Mouse (Mus musculus): ENCODE measurements around the gene Unc13b.

Unc13b gene

GRCm38 (mm10) chr4:43058753-43059654, at the start of gene Unc13b:
Gene Unc13b, plus strand, starts transcription at chr4:43058953.
- peak; percentile 99 for DNase-seq

DNA sequence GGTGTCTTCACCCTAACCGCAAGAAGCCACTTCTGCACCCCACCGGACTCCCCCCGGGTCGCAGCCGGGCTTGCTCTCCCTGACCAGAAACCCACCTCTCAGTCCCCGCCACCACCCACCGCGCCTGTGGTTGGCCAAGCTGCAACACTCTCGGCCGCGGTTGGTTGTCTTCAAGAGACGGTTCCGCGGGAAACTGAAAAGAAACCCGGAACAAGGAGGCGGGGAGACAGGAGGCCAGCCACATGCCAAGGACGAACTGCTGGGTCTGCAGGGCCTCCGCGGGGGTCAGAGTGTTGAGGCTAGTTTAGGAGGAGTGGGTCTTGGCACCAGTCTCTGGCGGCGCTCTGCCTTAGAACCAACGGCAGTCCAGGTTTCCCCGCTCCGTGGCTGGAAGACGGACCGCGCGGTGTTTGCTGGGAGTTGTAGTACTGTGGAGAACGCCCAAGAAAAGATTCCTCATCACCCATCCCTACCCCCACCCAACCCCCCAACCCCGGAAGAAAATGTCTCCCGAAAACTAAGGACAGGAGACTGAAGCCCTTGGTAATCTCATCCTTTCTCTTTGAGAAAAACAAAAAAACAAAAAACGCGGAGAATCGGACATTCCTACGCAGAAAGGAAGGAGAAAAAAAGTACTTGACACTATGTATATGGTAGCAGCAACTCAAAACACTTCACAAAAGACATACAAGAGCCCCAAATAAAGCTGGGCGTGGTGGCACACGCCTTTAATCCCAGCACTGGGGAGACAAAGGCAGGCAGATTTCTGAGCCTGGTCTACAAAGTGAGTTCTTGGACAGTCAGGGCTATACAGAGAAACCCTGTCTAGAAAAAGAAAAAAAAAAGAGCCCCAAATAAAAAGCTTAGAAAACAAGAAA, 48.4 kb upstream of the Unc13b start, which contains the start of gene Fancg:
TSS of gene Fancg (minus strand) at position 346 of the 878 bp plus-strand sequence.
- DNase-seq = peak; percentile 99

- DNase-seq = no peak
Measured at GRCm38 (mm10) chr4:43012091-43012490, 46.7 kb upstream of the Unc13b start.

GRCm38 (mm10) chr4:43018156-43018555, 40.6 kb upstream of the Unc13b start:
- DNase-seq = peak; percentile 87

- peak; percentile 94 for DNase-seq
Measured at GRCm38 (mm10) chr4:43019176-43019575, 39.6 kb upstream of the Unc13b start.

DNA sequence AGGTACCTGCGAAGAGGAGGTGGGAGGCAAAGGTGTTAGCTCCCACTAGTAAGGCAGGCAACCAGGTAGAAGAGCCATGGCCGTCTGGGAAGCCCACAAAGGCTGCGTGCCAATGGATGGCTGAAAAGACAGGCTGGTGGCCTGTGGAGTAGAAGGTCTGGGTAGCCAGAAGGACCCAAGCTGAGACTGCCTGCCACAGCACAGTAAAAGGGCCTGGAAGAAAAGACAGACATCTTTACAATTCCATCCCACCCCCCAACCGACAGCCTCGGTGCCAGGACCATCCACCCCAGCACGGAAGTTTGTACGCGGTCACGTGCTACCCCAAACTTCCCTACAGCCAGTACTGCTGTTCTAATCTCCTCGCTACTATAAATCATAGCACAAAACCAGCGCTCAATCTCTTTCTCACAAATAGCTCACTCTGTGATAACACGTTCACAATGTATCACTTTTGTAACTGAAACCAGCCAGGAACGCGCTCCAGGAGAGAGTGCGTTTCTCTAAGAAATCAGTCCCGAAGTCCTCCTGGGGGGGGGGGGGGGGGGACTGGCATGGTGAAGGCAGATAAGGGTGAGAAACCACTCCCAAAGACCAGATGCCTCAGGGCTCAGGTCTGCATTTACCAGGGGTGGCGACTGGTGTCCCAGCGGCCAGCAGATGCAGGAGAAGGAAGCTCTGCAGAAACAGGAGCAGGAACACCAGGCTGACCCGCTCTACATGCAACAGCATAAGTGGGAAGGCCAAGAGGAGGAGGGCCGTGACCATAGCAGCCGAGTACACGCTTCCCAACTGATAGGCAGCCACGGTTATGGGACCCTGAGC, 38.9 kb upstream of the Unc13b start:
- peak; percentile 93 for DNase-seq

- peak; percentile 89 for DNase-seq
Measured at GRCm38 (mm10) chr4:43020876-43021275, 37.9 kb upstream of the Unc13b start.

DNA sequence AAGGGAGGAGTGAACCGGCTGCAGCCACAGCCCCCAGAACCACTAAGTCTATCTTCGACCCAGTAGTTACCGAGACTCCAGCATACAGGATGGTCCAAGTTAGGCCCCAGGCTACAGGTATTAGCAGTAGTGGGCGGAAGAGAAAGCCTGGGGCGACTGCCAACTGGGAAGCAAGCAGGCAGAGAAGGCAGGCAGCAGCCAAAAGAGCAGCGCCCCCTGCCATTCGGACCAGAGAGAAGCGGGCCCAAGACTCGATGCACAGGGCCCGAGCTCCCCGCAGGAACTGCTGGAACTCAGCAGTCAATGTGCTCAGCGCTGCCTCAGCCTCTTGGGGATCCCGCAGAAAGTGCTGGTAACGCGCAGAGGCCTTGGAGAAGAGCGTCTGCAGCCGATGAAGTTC, 37.4 kb upstream of the Unc13b start:
- DNase-seq = no peak

DNA sequence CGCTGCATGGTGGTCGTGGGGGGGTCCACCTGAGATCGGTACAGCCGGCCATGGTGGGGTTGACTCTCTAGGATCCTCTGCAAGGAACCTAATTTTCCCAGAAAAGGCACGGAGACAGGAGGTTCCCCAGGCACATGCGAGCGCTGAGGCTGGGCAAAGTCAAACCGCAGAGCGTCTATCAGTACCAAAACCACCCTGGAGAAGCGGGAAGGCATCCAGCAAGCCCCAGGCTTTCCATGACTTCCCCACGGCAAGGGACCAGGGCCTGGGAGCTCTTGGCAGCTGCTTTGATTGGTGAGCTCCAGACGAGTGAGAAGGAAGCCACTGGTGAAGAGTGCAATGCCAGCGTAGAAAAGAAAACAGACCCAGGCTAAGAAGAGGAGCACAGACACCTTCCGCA, 34.1 kb upstream of the Unc13b start:
- peak; percentile 93 for DNase-seq

- peak; percentile 99 for DNase-seq
Measured at GRCm38 (mm10) chr4:43025084-43025960, 33.4 kb upstream of the Unc13b start, which contains the start of gene Pigo. Gene Pigo, minus strand, starts transcription at chr4:43025819.

DNA sequence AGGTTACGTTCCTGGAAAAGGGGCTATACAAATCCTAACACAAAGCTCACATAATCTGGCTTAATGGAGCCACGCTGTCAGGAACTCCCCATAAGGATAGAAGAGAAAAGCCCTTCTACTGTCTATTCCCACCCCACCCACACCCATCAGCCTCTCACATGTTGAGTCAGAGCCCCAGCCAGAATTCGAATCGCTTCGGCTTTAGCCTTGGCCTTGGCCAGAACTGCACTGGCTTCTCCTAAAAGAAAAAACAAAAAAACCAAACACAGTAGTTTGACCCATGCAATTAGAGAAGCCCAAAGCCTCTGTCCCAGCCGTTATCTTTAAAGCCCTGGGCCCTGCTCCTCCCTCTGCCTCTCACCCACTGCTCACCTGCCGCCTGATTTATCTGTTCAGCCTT, 29.6 kb upstream of the Unc13b start:
- DNase-seq = no peak

GRCm38 (mm10) chr4:43029749-43030148, 29.0 kb upstream of the Unc13b start:
- DNase-seq = peak; percentile 86

GRCm38 (mm10) chr4:43030352-43030751, 28.4 kb upstream of the Unc13b start:
- DNase-seq = peak; percentile 85

DNA sequence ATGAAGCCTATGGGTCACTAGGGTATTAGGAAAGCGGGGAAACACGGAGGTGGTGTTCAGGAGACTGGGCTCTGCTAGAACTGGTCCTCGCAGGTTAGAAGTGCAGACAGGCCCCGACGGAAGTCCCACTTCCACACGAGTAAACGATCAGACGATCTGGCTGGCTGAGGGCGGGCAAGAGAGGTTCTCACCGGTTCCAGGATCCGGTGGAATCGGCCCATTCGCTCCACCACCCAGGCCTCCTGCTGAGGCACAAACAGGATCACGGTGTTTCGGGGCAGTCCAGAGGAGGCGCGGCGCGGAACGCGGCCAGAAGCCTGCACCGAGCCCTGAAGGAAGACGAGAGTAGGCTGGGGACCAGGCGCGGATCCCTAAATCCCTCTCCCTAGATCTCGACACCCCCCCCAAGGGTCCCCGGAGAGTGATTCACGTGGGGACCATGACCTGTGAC, 27.9 kb upstream of the Unc13b start:
- DNase-seq = peak; percentile 88

DNA sequence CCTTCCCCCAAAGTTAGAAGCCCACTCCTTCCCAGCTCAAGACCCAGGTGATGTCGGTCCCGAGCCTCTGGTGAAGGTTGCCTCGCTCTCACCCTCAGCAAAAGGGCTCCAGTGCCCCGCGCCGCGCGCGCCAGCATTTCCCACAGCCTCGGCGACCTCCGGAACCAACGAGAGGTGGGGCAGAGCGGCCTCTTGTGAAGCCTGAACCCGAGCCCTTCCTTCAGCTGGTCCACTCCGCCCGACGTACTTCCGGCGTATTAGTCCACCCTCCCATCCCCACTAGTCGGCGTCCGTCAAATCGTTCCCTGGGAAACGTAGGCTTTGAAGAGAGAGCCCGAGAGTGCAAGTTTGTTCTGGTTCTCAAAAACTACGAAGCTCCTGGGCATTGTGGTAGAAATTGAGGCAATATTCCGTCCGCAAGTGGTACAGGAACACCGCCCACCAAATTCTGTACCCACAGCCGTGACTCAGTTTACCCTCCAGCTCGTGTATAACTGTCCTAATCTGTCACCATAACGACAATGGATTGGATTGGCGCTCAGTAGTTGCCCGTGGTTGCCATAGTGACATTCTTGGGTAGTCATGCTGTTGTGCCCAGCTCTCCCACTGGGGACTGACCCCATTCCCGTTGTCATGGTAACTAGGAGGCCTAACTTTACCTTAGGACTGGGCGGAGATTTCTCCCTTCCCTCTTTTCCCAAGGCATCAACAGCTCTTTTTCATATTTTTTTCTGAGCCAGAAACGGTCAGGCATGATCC, 27.3 kb upstream of the Unc13b start, which contains the start of gene Stoml2:
TSS of gene Stoml2 (minus strand) at position 474 of the 759 bp plus-strand sequence.
- peak; percentile 99 for DNase-seq

GRCm38 (mm10) chr4:43032501-43032900, 26.3 kb upstream of the Unc13b start:
- peak; percentile 92 for DNase-seq

GRCm38 (mm10) chr4:43033481-43033880, 25.3 kb upstream of the Unc13b start:
- DNase-seq = peak; percentile 87

DNA sequence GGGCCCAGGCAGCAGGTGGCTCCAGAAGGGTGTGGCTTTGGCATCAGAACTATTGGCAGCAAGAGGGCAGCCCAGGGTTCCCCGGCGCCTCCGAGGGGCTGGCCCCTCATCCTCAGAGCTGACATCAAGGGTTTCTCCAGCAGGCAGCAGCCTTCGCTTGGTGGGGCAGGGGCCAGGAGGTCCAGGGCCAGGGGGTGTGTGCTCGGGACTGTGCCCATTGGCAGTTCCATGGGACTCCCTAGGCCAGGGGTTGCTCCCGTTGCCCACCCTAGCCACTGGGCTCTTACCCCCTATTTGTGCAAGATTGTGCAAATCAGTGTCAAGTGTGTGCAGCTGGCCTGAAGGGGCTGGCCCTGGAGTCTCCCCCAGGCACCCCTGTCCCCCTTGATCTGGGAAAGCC, 22.9 kb upstream of the Unc13b start:
- DNase-seq = peak; percentile 92

GRCm38 (mm10) chr4:43036356-43036755, 22.4 kb upstream of the Unc13b start:
- peak; percentile 94 for DNase-seq

- peak; percentile 85 for DNase-seq
Measured at GRCm38 (mm10) chr4:43037860-43038566, 20.7 kb upstream of the Unc13b start.

Data from heart, adult 11 months (tissue).